Mouse (Mus musculus): ENCODE measurements around the gene Rita1. TPM values are rescaled to one million over a fixed set of nuclear protein-coding genes. Genes with fewer than 3 reads are reported as not detected.

Gene Rita1
- polyA plus RNA-seq (2012) = 23.5 and 24.3 TPM in 2 replicates

GRCm38 (mm10) chr5:120612442-120612821 is at the start of gene Rita1, which contains the start of gene Ddx54:
Gene Rita1 (minus strand): TSS chr5:120612589.
Gene Ddx54 (plus strand): TSS chr5:120612739.

GRCm38 (mm10) chr5:120648569-120649373 is 36.4 kb upstream of the Rita1 start, which contains the start of gene Rasal1:
Gene Rasal1 (plus strand): TSS chr5:120648812.

GRCm38 (mm10) chr5:120634131-120634530 is 21.7 kb upstream of the Rita1 start, which contains the start of gene Cfap73:
Gene Cfap73 (minus strand): TSS chr5:120634235.

GRCm38 (mm10) chr5:120588569-120589094 is 23.8 kb downstream of the Rita1 start, which contains the start of the genes Tpcn1 and Iqcd:
Gene Tpcn1 (minus strand): TSS chr5:120588673.
Gene Iqcd (plus strand): TSS chr5:120589016.

Other genes with a start within 250 kb of the Rita1 start
- 0.03 TPM in 1 of 2 replicates, not detected in the other for gene Lhx5, start 180.9 kb downstream of the Rita1 start, polyA plus RNA-seq (2012)
- 42.5 and 78.6 TPM in 2 replicates for gene Sdsl, start 139.8 kb downstream of the Rita1 start, polyA plus RNA-seq (2012)
- gene Sds, start 136.1 kb downstream of the Rita1 start, polyA plus RNA-seq (2012) = not detected in 2 replicates
- 32.3 and 36.9 TPM in 2 replicates for gene Plbd2, start 109.0 kb downstream of the Rita1 start, polyA plus RNA-seq (2012)
- 19.7 and 32.6 TPM in 2 replicates for gene Slc8b1, start 101.4 kb downstream of the Rita1 start, polyA plus RNA-seq (2012)
- gene Tpcn1, start 23.9 kb downstream of the Rita1 start, polyA plus RNA-seq (2012) = 83.4 and 92.3 TPM in 2 replicates
- 2.7 and 4.1 TPM in 2 replicates for gene Iqcd, start 23.6 kb downstream of the Rita1 start, polyA plus RNA-seq (2012)
- 111 and 152 TPM in 2 replicates for gene Ddx54, start 150 bp upstream of the Rita1 start, polyA plus RNA-seq (2012)
- gene Cfap73, start 21.6 kb upstream of the Rita1 start, polyA plus RNA-seq (2012) = not detected in 2 replicates
- 0.73 and 1.3 TPM in 2 replicates for gene Rasal1, start 36.2 kb upstream of the Rita1 start, polyA plus RNA-seq (2012)
- 0.38 and 1.0 TPM in 2 replicates for gene Dtx1, start 99.3 kb upstream of the Rita1 start, polyA plus RNA-seq (2012)
- gene Oas2, start 137.3 kb upstream of the Rita1 start, polyA plus RNA-seq (2012) = 0.39 and 0.81 TPM in 2 replicates
- gene Oas3, start 165.1 kb upstream of the Rita1 start, polyA plus RNA-seq (2012) = 6.6 and 10.7 TPM in 2 replicates
- not detected in 2 replicates for gene Oas1e, start 182.9 kb upstream of the Rita1 start, polyA plus RNA-seq (2012)
- 0.17 and 0.30 TPM in 2 replicates for gene Oas1c, start 199.9 kb upstream of the Rita1 start, polyA plus RNA-seq (2012)
- gene Oas1f, start 234.8 kb upstream of the Rita1 start, polyA plus RNA-seq (2012) = not detected in 2 replicates
- gene Oas1h, start 248.8 kb upstream of the Rita1 start, polyA plus RNA-seq (2012) = not detected in 2 replicates

Measured in megakaryocyte-erythroid progenitor cell, adult 5 weeks (primary cell).